Mouse (Mus musculus): ENCODE measurements around the gene Mgat5. TPM values are rescaled to one million over a fixed set of nuclear protein-coding genes. Genes with fewer than 3 reads are reported as not detected.

Mgat5 gene
- total and polyA plus RNA-seq, 3 experiments = 0.16 TPM; not detected in 2

DNA sequence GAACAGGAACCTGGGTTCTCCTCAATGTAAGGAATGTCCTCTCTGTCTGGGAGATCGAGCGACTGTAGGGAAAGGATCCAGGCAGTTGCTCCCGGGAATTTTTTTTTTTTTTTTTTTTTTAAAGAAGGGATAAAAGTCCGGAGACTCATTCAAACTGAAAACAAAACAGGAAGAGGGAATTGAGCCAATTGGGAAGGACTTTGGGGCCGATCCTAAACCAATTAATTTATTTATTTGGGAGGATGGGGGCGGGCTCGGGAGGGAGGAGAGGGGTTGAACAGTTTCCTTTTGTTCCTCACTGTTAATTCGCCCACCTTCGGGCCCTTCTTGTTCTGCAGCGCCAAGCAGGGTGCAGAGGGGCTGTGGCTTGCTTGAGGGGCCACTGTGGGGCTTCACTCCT lies 278.1 kb downstream of the Mgat5 start:
- DNase-seq (ENCODE audit: low spot score) (no peak), ATAC-seq (ENCODE audit: extremely low read depth, insufficient number of reproducible peaks, low FRiP score, poor library complexity, severe bottlenecking) (no peak)
- Histone ChIP-seq H3K9me3 (replicated peaks) (peaks cover 81% of the 10 kb centered on the region), H3K4me3 (ENCODE audit: low read depth, low read length) (no peak overlapping the region), H3K4me1 (ENCODE audit: insufficient read depth, low read depth, low read length) (no peaks in the 10 kb centered on the region), H3K27me3 (ENCODE audit: insufficient read depth, low read length) (no peaks in the 10 kb centered on the region), H3K36me3 (replicated peaks) (no peaks in the 10 kb centered on the region)
- TF ChIP-seq POLR2AphosphoS5 (IDR thresholded peaks at IDR 0.05; ENCODE audit: insufficient replicate concordance, low read depth, low read length) (no peak), TAL1 (conservative IDR thresholded peaks at IDR 0.05; ENCODE audit: low read depth, low read length) (no peak), GATA2 (IDR thresholded peaks at IDR 0.05; ENCODE audit: borderline replicate concordance, low read depth, low read length) (no peak), CTCF (IDR thresholded peaks at IDR 0.05; ENCODE audit: low read depth, low read length) (no peak), GATA1 (IDR thresholded peaks at IDR 0.05; ENCODE audit: borderline replicate concordance, low read length) (no peak)

DNA sequence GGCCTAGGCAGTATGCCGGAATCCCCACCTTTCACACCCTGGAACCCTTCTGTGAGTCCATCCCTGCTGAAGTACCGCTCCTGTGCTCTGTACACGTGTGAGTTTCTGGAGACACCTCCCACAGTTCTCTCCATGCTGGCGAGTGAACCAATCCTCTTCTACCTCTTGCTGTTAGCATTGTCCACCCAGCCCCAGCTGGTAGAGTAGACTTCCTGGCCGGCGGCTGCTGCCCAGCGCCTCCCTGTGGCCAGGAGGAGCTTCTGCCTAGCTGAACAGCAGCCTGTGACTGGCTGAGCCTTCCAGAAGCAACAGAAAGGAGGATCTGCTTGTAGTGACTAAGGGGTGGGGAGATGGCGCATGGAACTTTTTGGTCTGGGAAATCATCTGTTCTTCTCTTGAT lies 279.4 kb downstream of the Mgat5 start:
- Histone ChIP-seq H3K4me3 (ENCODE audit: low read depth, low read length) (no peak overlapping the region), H3K27me3 (ENCODE audit: insufficient read depth, low read length) (no peaks in the 10 kb centered on the region), H3K4me1 (ENCODE audit: insufficient read depth, low read depth, low read length) (no peaks in the 10 kb centered on the region), H3K36me3 (replicated peaks) (no peaks in the 10 kb centered on the region), H3K9me3 (replicated peaks) (peaks cover 81% of the 10 kb centered on the region)
- ATAC-seq (ENCODE audit: extremely low read depth, insufficient number of reproducible peaks, low FRiP score, poor library complexity, severe bottlenecking) = no peak
- DNase-seq (ENCODE audit: low spot score) = no peak
- no peak for TF ChIP-seq CTCF (IDR thresholded peaks at IDR 0.05; ENCODE audit: low read depth, low read length)
- no peak for TF ChIP-seq TAL1 (conservative IDR thresholded peaks at IDR 0.05; ENCODE audit: low read depth, low read length)
- no peak for TF ChIP-seq POLR2AphosphoS5 (IDR thresholded peaks at IDR 0.05; ENCODE audit: insufficient replicate concordance, low read depth, low read length)
- TF ChIP-seq GATA1 (IDR thresholded peaks at IDR 0.05; ENCODE audit: borderline replicate concordance, low read length) = no peak
- no peak for TF ChIP-seq GATA2 (IDR thresholded peaks at IDR 0.05; ENCODE audit: borderline replicate concordance, low read depth, low read length)

DNA sequence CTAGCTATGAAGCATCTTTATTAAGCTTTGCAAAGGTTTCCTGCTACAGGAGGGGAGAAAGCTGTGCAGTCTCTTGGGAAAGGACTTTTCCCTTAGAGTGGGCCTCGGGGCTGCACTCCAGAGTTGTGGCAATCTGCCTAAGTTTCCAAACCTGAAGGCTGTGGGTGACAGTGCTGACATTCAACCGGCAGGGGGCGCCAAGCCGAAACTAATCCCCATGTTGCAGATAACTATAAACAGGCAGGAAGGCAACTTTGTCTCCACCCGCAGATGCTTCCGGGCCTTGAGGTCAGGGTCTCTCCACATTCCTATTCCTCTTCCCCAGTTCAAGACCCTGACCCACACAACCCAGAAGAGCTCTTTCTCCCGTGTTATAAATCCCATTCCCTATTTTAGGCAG lies 280.0 kb downstream of the Mgat5 start:
- DNase-seq (ENCODE audit: low spot score) (no peak), ATAC-seq (ENCODE audit: extremely low read depth, insufficient number of reproducible peaks, low FRiP score, poor library complexity, severe bottlenecking) (no peak)
- Histone ChIP-seq H3K4me1 (ENCODE audit: insufficient read depth, low read depth, low read length) (no peaks in the 10 kb centered on the region), H3K27me3 (ENCODE audit: insufficient read depth, low read length) (no peaks in the 10 kb centered on the region), H3K4me3 (ENCODE audit: low read depth, low read length) (no peak overlapping the region), H3K9me3 (replicated peaks) (peaks cover 81% of the 10 kb centered on the region), H3K36me3 (replicated peaks) (no peaks in the 10 kb centered on the region)
- TF ChIP-seq GATA2 (IDR thresholded peaks at IDR 0.05; ENCODE audit: borderline replicate concordance, low read depth, low read length) (no peak), GATA1 (IDR thresholded peaks at IDR 0.05; ENCODE audit: borderline replicate concordance, low read length) (no peak), POLR2AphosphoS5 (IDR thresholded peaks at IDR 0.05; ENCODE audit: insufficient replicate concordance, low read depth, low read length) (no peak), TAL1 (conservative IDR thresholded peaks at IDR 0.05; ENCODE audit: low read depth, low read length) (no peak), CTCF (IDR thresholded peaks at IDR 0.05; ENCODE audit: low read depth, low read length) (no peak)

DNA sequence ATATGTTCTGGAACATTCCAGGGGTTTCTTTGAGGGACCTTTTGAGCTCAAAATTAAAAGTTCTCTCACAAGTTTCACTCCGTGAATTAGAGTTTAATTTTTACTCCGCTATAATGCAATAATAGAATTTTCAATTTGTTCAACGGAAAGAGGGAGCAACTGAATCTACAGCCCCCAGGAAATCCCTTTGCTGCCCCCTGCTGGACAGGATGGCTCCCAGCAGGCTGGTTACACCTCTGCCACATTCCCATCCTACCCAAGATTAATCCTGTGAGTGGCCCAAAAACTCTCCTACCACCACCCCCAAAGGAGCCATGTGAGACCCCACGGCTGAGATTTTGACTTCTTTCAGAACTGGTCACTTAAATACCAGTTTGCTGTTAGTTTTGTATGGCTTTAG lies 282.3 kb downstream of the Mgat5 start:
- DNase-seq (ENCODE audit: low spot score) = no peak
- no peak for ATAC-seq (ENCODE audit: extremely low read depth, insufficient number of reproducible peaks, low FRiP score, poor library complexity, severe bottlenecking)
- no peaks in the 10 kb centered on the region for H3K4me1 ChIP-seq (ENCODE audit: insufficient read depth, low read depth, low read length)

DNA sequence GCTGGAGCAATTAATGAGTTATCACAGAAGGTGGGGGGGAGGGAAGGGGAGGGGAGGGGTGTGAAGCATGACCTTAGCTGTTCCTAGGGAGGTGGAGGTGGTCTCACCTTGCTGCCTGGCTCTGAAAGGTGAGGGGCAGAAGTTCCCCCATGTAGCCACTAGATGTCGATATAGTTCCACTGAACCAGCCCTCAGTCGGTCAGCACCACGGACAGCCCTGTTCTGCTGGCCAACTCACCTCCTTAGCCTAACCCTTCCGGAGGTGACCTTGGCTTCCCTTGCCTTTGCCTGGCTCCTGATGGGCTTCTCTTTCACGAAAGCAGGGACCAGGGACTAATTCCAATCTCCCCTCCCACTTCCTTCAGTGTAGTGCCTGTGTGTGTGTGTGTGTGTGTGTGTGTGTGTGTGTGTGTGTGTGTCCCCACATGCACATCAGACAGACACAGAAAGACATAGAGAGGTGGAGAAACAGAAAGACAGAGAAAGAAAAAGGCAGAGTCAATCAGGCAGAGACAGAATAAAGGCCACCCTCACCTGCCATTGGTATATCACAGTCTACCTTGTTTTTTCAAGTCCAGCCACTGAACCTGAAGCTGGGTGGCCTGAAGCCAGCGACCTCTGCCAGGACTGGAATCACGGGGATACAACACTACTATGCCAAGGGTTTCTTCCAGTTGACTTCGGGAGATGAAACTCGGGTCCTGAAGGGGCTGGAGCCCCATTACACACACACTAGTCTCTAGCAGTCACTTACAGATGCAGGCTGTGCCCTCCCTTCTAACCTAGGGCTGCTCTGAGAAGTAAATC lies 292.1 kb downstream of the Mgat5 start:
- DNase-seq (ENCODE audit: low spot score) = no peak
- no peak for ATAC-seq (ENCODE audit: extremely low read depth, insufficient number of reproducible peaks, low FRiP score, poor library complexity, severe bottlenecking)
- no peak overlapping the region for H3K4me3 ChIP-seq (ENCODE audit: low read depth, low read length)
- no peaks in the 10 kb centered on the region for H3K27me3 ChIP-seq (ENCODE audit: insufficient read depth, low read length)
- peaks cover 74% of the 10 kb centered on the region for H3K9me3 ChIP-seq (replicated peaks)
- H3K36me3 ChIP-seq (replicated peaks) = no peaks in the 10 kb centered on the region
- no peaks in the 10 kb centered on the region for H3K4me1 ChIP-seq (ENCODE audit: insufficient read depth, low read depth, low read length)
- TF ChIP-seq POLR2AphosphoS5 (IDR thresholded peaks at IDR 0.05; ENCODE audit: insufficient replicate concordance, low read depth, low read length) (no peak), GATA1 (IDR thresholded peaks at IDR 0.05; ENCODE audit: borderline replicate concordance, low read length) (no peak), CTCF (IDR thresholded peaks at IDR 0.05; ENCODE audit: low read depth, low read length) (no peak), GATA2 (IDR thresholded peaks at IDR 0.05; ENCODE audit: borderline replicate concordance, low read depth, low read length) (no peak), TAL1 (conservative IDR thresholded peaks at IDR 0.05; ENCODE audit: low read depth, low read length) (no peak)

More for the DNA sequence above, 282.3 kb downstream of the Mgat5 start:
- Histone ChIP-seq H3K4me3 (ENCODE audit: low read depth, low read length) (no peak overlapping the region), H3K36me3 (replicated peaks) (no peaks in the 10 kb centered on the region), H3K27me3 (ENCODE audit: insufficient read depth, low read length) (no peaks in the 10 kb centered on the region), H3K9me3 (replicated peaks) (peaks cover 83% of the 10 kb centered on the region)
- TF ChIP-seq CTCF (IDR thresholded peaks at IDR 0.05; ENCODE audit: low read depth, low read length) (no peak), GATA2 (IDR thresholded peaks at IDR 0.05; ENCODE audit: borderline replicate concordance, low read depth, low read length) (no peak), GATA1 (IDR thresholded peaks at IDR 0.05; ENCODE audit: borderline replicate concordance, low read length) (no peak), TAL1 (conservative IDR thresholded peaks at IDR 0.05; ENCODE audit: low read depth, low read length) (no peak), POLR2AphosphoS5 (IDR thresholded peaks at IDR 0.05; ENCODE audit: insufficient replicate concordance, low read depth, low read length) (no peak)

DNA sequence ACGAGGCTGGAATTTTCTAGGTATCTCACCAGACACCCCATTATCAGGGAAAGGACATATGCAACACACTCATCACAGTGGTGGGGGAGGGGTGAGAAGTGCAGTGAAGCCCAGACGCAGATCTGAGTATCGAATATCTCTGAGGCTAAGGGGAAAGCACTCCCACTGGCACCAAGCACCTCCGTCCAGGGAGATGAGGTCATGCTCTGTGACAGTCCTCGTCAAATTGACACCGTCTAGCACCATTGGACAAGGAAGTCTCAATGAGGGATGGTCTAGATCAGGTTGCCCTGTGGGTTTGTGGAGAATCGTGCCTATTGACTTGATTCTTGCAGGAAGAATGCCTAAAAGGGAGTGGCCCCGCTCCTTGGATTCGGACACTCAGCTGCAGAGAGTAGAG lies 293.9 kb downstream of the Mgat5 start:
- Histone ChIP-seq H3K27me3 (ENCODE audit: insufficient read depth, low read length) (no peaks in the 10 kb centered on the region), H3K4me3 (ENCODE audit: low read depth, low read length) (no peak overlapping the region), H3K36me3 (replicated peaks) (no peaks in the 10 kb centered on the region), H3K4me1 (ENCODE audit: insufficient read depth, low read depth, low read length) (no peaks in the 10 kb centered on the region), H3K9me3 (replicated peaks) (peaks cover 77% of the 10 kb centered on the region)
- no peak for TF ChIP-seq GATA2 (IDR thresholded peaks at IDR 0.05; ENCODE audit: borderline replicate concordance, low read depth, low read length)
- no peak for TF ChIP-seq CTCF (IDR thresholded peaks at IDR 0.05; ENCODE audit: low read depth, low read length)
- no peak for TF ChIP-seq GATA1 (IDR thresholded peaks at IDR 0.05; ENCODE audit: borderline replicate concordance, low read length)
- no peak for TF ChIP-seq TAL1 (conservative IDR thresholded peaks at IDR 0.05; ENCODE audit: low read depth, low read length)
- no peak for TF ChIP-seq POLR2AphosphoS5 (IDR thresholded peaks at IDR 0.05; ENCODE audit: insufficient replicate concordance, low read depth, low read length)
- DNase-seq (ENCODE audit: low spot score) = no peak
- ATAC-seq (ENCODE audit: extremely low read depth, insufficient number of reproducible peaks, low FRiP score, poor library complexity, severe bottlenecking) = no peak

Data from G1E (cell line).